Mouse (Mus musculus): ENCODE measurements at regions not wholly inside any gene's neighbourhood (a gene's known extent, or its start where the extent isn't known, plus 50 kb on each side); places are given as distances from the start of the nearest gene placed in this dataset.

GRCm38 (mm10) chr2:75400291-75400870 is 258.7 kb upstream of the Hnrnpa3 start:
- in situ Hi-C loops (cut with MboI; ENCODE audit: low pct_ligation_motif_present, low pct_unique_long_range_greater_than_20kb, low sequenced_read_pairs) (no loop called here), dilution Hi-C loops (cut with MboI; ENCODE audit: extremely low pct_ligation_motif_present, extremely low pct_unique_long_range_greater_than_20kb, low sequenced_read_pairs) (no loop called here)
- no peak overlapping the region for H3K4me2 ChIP-seq (ENCODE audit: insufficient read depth, low read depth, poor library complexity, severe bottlenecking)
- no peak for DNase-seq (ENCODE audit: extremely low read depth)
- H3K9ac ChIP-seq (ENCODE audit: insufficient read depth, low read depth): no peak overlapping the region
- no peaks in the 10 kb centered on the region for H3K79me2 ChIP-seq (replicated peaks; ENCODE audit: control insufficient read depth, extremely low read depth, insufficient read depth, poor library complexity, severe bottlenecking)
- no peak for TF ChIP-seq ZKSCAN1 (IDR thresholded peaks at IDR 0.05; ENCODE audit: borderline replicate concordance, low read depth, low read length)
- H3K4me3 ChIP-seq (replicated peaks in 1 of 3; ENCODE audit: low read depth in 2 of 3, low read length in 2 of 3, poor library complexity in 1 of 3): no peak overlapping the region
- no peak overlapping the region for H3K27ac ChIP-seq (ENCODE audit: insufficient read depth, low read depth)
- no peaks in the 10 kb centered on the region for H3K4me1 ChIP-seq (ENCODE audit: control insufficient read depth in 1 of 2, insufficient read depth in 2 of 2)
- H3K27me3 ChIP-seq (replicated peaks): no peaks in the 10 kb centered on the region
- no peaks in the 10 kb centered on the region for H3K36me3 ChIP-seq (replicated peaks in 1 of 2; ENCODE audit: control insufficient read depth in 1 of 2, insufficient read depth in 1 of 2, low read length in 1 of 2)
- no peaks in the 10 kb centered on the region for H3K9me3 ChIP-seq (replicated peaks; ENCODE audit: low read length)

- dilution Hi-C loops (cut with MboI; ENCODE audit: extremely low pct_ligation_motif_present, extremely low pct_unique_long_range_greater_than_20kb, low sequenced_read_pairs) (no loop called here), in situ Hi-C loops (cut with MboI; ENCODE audit: low pct_ligation_motif_present, low pct_unique_long_range_greater_than_20kb, low sequenced_read_pairs) (no loop called here)
- no peaks in the 10 kb centered on the region for H3K4me1 ChIP-seq (ENCODE audit: control insufficient read depth in 1 of 2, insufficient read depth in 2 of 2)
- no peaks in the 10 kb centered on the region for H3K36me3 ChIP-seq (replicated peaks in 1 of 2; ENCODE audit: control insufficient read depth in 1 of 2, insufficient read depth in 1 of 2, low read length in 1 of 2)
- no peaks in the 10 kb centered on the region for H3K9me3 ChIP-seq (replicated peaks; ENCODE audit: low read length)
- no peak overlapping the region for H3K9ac ChIP-seq (ENCODE audit: insufficient read depth, low read depth)
- no peak overlapping the region for H3K27ac ChIP-seq (ENCODE audit: insufficient read depth, low read depth)
- no peak for TF ChIP-seq JUND (conservative IDR thresholded peaks at IDR 0.05; ENCODE audit: low read depth, low read length)
- no peak for TF ChIP-seq ZC3H11A (IDR thresholded peaks at IDR 0.05; ENCODE audit: low read depth, low read length)
- H3K4me3 ChIP-seq (replicated peaks in 1 of 3; ENCODE audit: low read depth in 2 of 3, low read length in 2 of 3, poor library complexity in 1 of 3): no peak overlapping the region
- no peak for DNase-seq (ENCODE audit: extremely low read depth)
- no peaks in the 10 kb centered on the region for H3K79me2 ChIP-seq (replicated peaks; ENCODE audit: control insufficient read depth, extremely low read depth, insufficient read depth, poor library complexity, severe bottlenecking)
- no peaks in the 10 kb centered on the region for H3K27me3 ChIP-seq (replicated peaks)
- no peak overlapping the region for H3K4me2 ChIP-seq (ENCODE audit: insufficient read depth, low read depth, poor library complexity, severe bottlenecking)
These were observed 255.3 kb upstream of the Hnrnpa3 start for GRCm38 (mm10) chr2:75403791-75404190.

- TF ChIP-seq EP300 (IDR thresholded peaks at IDR 0.05; ENCODE audit: low read length) (no peak), MAZ (IDR thresholded peaks at IDR 0.05; ENCODE audit: low read depth, low read length) (no peak), USF2 (conservative IDR thresholded peaks at IDR 0.05; ENCODE audit: low read depth, low read length) (no peak), NRF1 (IDR thresholded peaks at IDR 0.05; ENCODE audit: low read depth, low read length) (no peak), ZC3H11A (IDR thresholded peaks at IDR 0.05; ENCODE audit: low read depth, low read length) (no peak), ZKSCAN1 (IDR thresholded peaks at IDR 0.05; ENCODE audit: borderline replicate concordance, low read depth, low read length) (no peak), E2F4 (IDR thresholded peaks at IDR 0.05; ENCODE audit: insufficient replicate concordance, low read depth, low read length) (no peak), USF1 (IDR thresholded peaks at IDR 0.05; ENCODE audit: low read depth, low read length) (no peak), MAFK (IDR thresholded peaks at IDR 0.05; ENCODE audit: insufficient replicate concordance, low read length) (no peak), RAD21 (IDR thresholded peaks at IDR 0.05; ENCODE audit: low read depth, low read length) (no peak), TCF12 (IDR thresholded peaks at IDR 0.05; ENCODE audit: low read depth, low read length) (no peak), RCOR1 (conservative IDR thresholded peaks at IDR 0.05; ENCODE audit: low read depth, low read length) (no peak), PAX5 (IDR thresholded peaks at IDR 0.05; ENCODE audit: low read length) (no peak)
- dilution Hi-C loops (cut with MboI; ENCODE audit: extremely low pct_ligation_motif_present, extremely low pct_unique_long_range_greater_than_20kb, low sequenced_read_pairs): no loop called here
These were observed 253.4 kb upstream of the Hnrnpa3 start for GRCm38 (mm10) chr2:75405524-75406214.

More at GRCm38 (mm10) chr2:75405524-75406214, 253.4 kb upstream of the Hnrnpa3 start:
- no peaks in the 10 kb centered on the region for H3K27me3 ChIP-seq (replicated peaks)
- no peak for DNase-seq (ENCODE audit: extremely low read depth)
- no peak overlapping the region for H3K9ac ChIP-seq (ENCODE audit: insufficient read depth, low read depth)
- no peak overlapping the region for H3K4me2 ChIP-seq (ENCODE audit: insufficient read depth, low read depth, poor library complexity, severe bottlenecking)
- H3K4me3 ChIP-seq (replicated peaks in 1 of 3; ENCODE audit: low read depth in 2 of 3, low read length in 2 of 3, poor library complexity in 1 of 3): no peak overlapping the region
- no peaks in the 10 kb centered on the region for H3K4me1 ChIP-seq (ENCODE audit: control insufficient read depth in 1 of 2, insufficient read depth in 2 of 2)
- no peaks in the 10 kb centered on the region for H3K36me3 ChIP-seq (replicated peaks in 1 of 2; ENCODE audit: control insufficient read depth in 1 of 2, insufficient read depth in 1 of 2, low read length in 1 of 2)
- in situ Hi-C loops (cut with MboI; ENCODE audit: low pct_ligation_motif_present, low pct_unique_long_range_greater_than_20kb, low sequenced_read_pairs): no loop called here
- no peaks in the 10 kb centered on the region for H3K9me3 ChIP-seq (replicated peaks; ENCODE audit: low read length)
- no peak overlapping the region for H3K27ac ChIP-seq (ENCODE audit: insufficient read depth, low read depth)
- H3K79me2 ChIP-seq (replicated peaks; ENCODE audit: control insufficient read depth, extremely low read depth, insufficient read depth, poor library complexity, severe bottlenecking): no peaks in the 10 kb centered on the region
